Mouse (Mus musculus): Measurements from ENCODE around the gene Irf4.

Irf4 gene

GRCm38 (mm10) chr13:30801886-30802285 lies 52.9 kb downstream of the Irf4 start:
- DNase-seq (ENCODE audit: low read depth, low spot score): no peak

DNA sequence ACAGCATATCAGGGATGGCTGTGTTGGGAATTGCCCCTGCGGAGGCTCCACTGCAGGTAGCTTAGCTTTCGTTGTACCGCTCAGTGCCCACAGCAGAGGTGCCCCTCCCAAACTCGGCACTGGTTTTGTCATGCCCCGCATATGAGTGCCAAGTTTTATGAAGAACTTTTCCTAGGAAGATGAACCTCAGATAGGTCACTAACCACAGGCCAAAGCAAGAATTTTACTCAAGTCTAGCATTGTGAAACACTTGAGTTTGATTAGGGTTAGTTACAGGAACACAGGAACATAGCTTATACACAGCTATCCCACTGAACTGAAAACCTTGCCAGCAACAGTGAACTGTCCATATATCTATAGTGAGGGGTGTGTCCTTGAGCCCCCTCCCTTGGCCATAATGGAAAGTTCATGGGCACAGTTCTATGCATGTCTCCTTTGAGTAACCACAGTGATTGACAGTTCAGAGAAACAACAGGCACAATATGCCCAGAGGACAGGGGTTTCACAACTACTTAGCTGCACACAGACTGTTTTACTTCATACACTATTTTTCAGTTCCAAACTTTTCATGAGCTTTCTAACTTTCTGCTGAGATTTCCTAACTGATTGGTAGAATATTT lies 53.4 kb downstream of the Irf4 start:
- no peak for DNase-seq (ENCODE audit: low read depth, low spot score)

- no peak for DNase-seq (ENCODE audit: low read depth, low spot score)
These were observed 60.2 kb downstream of the Irf4 start for GRCm38 (mm10) chr13:30809240-30809639.

DNA sequence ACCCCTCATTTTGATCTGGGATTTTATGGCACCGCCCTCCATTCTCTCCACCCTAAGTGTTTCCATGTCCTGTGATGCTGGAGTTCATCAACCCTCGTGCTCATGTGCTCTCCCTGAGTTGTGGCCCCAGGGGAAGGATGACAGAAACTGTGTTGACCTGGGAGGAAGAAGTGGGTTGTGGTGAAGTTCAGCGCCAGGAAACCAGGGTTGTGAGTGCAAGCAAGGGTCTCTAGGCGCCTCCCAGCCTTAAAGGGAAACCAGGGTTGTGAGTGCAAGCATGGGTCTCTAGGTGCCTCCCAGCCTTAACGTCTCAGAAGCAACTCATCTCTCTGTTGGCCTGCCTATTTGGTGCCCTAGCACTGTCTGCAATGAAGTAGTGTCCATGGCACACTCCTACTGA lies 64.4 kb downstream of the Irf4 start:
- no peak for DNase-seq (ENCODE audit: low read depth, low spot score)

DNA sequence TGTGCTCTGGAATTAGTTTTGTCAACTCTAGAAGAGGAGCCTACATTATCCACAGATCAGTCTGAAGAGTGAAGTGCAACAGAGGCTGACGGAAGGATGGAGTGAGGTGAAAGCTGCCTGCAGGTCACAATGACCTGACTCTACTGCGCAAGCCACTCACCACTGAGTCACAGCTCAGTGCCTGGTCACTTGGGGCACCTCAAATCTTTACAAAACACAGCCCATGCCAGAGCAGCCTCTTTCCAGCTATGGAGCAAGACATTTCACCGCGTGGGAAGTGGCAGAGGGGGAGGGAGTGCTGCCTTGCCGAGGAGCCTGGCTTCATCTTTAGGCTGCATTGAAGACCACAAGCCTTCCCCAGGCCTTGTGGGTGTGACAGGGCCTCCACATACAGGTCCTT lies 65.2 kb downstream of the Irf4 start:
- no peak for DNase-seq (ENCODE audit: low read depth, low spot score)

Data from 3T3-L1 (cell line).